In the genomic region with DNA sequence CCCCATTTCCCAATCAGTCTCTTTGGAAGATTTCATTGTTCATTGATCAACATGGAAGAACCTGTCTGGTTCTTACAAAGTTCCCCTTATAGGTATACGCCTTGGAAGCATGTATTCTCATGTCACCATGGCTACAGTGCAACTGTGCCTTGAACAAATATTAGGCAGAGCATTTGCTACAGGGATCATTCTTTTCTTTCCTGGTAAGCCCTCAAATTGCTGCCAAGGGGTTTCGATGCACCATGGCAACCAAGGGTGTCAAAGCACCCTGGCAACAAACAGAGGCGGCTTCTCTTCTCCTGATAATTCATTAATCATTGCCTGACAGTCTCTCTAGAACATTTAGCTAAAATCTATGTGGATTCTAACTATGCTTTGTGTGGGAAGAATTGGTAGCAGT, we compare ENCODE assay signal across 12 mouse cellular contexts. TPM values are rescaled to one million over a fixed set of nuclear protein-coding genes. Genes with fewer than 3 reads are reported as not detected.
DNase-seq lines count a peak whose midpoint lies in the region; ATAC-seq and TF ChIP-seq lines count a peak whose summit lies in the region.
"Had no signal": no experiment of that assay in that cellular context is flagged by ENCODE, and none has a peak within 500 bp of the region (broad histone marks: within the 10 kb centered on the region; RNA-seq: fewer than 3 reads in every experiment).

No protein-coding gene starts in this region.

- no peaks in the 10 kb centered on the region for H3K36me3 ChIP-seq in lung, postnatal 0 days (ENCODE audit: insufficient read depth, low read length)
- H3K36me3 ChIP-seq in hindbrain, embryonic 14.5 days (replicated peaks; ENCODE audit: control insufficient read depth, insufficient read depth) = no peaks in the 10 kb centered on the region
- no peaks in the 10 kb centered on the region for H3K36me3 ChIP-seq in midbrain, embryonic 12.5 days
- no peaks in the 10 kb centered on the region for H3K36me3 ChIP-seq in stomach, postnatal 0 days (ENCODE audit: control insufficient read depth, insufficient read depth, low read length)
- H3K36me3 ChIP-seq: liver, embryonic 12.5 days had no signal

- H3K9ac ChIP-seq in lung, postnatal 0 days (replicated peaks; ENCODE audit: low read depth) = no peak overlapping the region
- H3K9ac ChIP-seq in hindbrain, embryonic 14.5 days = no peak overlapping the region
- no peak overlapping the region for H3K9ac ChIP-seq in midbrain, embryonic 12.5 days (replicated peaks)
- no peak overlapping the region for H3K9ac ChIP-seq in stomach, postnatal 0 days (ENCODE audit: low read length)
- H3K9ac ChIP-seq: liver, embryonic 12.5 days had no signal

- DNase-seq in lung, postnatal 36 days = peak; percentile 6
- DNase-seq in lung, postnatal 0 days (ENCODE audit: low spot score) = no peak
- peak; percentile 76 for DNase-seq in hindbrain, embryonic 14.5 days (ENCODE audit: low spot score)
- DNase-seq in stomach, postnatal 0 days (ENCODE audit: low spot score) = peak; percentile 50
- DNase-seq in spleen, adult 18-20 months = no peak
- no peak for DNase-seq in Muller cell, postnatal 12 days (ENCODE audit: inconsistent ontology term)
- DNase-seq in heart, postnatal 14 days = no peak
- DNase-seq: adrenal gland, postnatal 36 days had no signal

- no peaks in the 10 kb centered on the region for H3K4me1 ChIP-seq in lung, postnatal 0 days (ENCODE audit: insufficient read depth, low read depth, low read length)
- H3K4me1 ChIP-seq in hindbrain, embryonic 14.5 days (replicated peaks; ENCODE audit: control insufficient read depth, insufficient read depth, low read length) = peaks cover 5% of the 10 kb centered on the region; the same call in 1 of the 2 replicates
- peaks cover 7% of the 10 kb centered on the region; the same call in 1 of the 2 replicates for H3K4me1 ChIP-seq in midbrain, embryonic 12.5 days
- H3K4me1 ChIP-seq in stomach, postnatal 0 days (replicated peaks; ENCODE audit: control insufficient read depth, insufficient read depth) = no peaks in the 10 kb centered on the region
- H3K4me1 ChIP-seq: liver, embryonic 12.5 days had no signal

- WGBS in lung, postnatal 0 days = 25% methylated on average over 3 of the region's 3 CpGs
- 6% methylated on average over 3 of the region's 3 CpGs for WGBS in hindbrain, embryonic 14.5 days
- WGBS in midbrain, embryonic 12.5 days = 8% methylated on average over 3 of the region's 3 CpGs
- WGBS in stomach, postnatal 0 days = 26% methylated on average over 3 of the region's 3 CpGs

- H3K9me3 ChIP-seq in lung, postnatal 0 days (ENCODE audit: low read length) = no peaks in the 10 kb centered on the region
- no peaks in the 10 kb centered on the region for H3K9me3 ChIP-seq in hindbrain, embryonic 14.5 days (ENCODE audit: control insufficient read depth, low read length)
- no peaks in the 10 kb centered on the region for H3K9me3 ChIP-seq in midbrain, embryonic 12.5 days
- no peaks in the 10 kb centered on the region for H3K9me3 ChIP-seq in stomach, postnatal 0 days (ENCODE audit: control insufficient read depth, low read length)
- H3K9me3 ChIP-seq: liver, embryonic 12.5 days had no signal

- no peak overlapping the region for H3K27ac ChIP-seq in lung, postnatal 0 days (ENCODE audit: low read length)
- peak overlapping the region; percentile 71 for H3K27ac ChIP-seq in hindbrain, embryonic 14.5 days
- peak overlapping the region; percentile 27; the same call in 1 of the 2 replicates for H3K27ac ChIP-seq in midbrain, embryonic 12.5 days (replicated peaks)
- no peak overlapping the region for H3K27ac ChIP-seq in stomach, postnatal 0 days (replicated peaks)
- H3K27ac ChIP-seq: liver, embryonic 12.5 days had no signal

- no peak overlapping the region for H3K4me3 ChIP-seq in lung, postnatal 0 days (ENCODE audit: low read depth, low read length)
- H3K4me3 ChIP-seq in hindbrain, embryonic 14.5 days (replicated peaks; ENCODE audit: low read length) = no peak overlapping the region
- no peak overlapping the region for H3K4me3 ChIP-seq in midbrain, embryonic 12.5 days
- no peak overlapping the region for H3K4me3 ChIP-seq in stomach, postnatal 0 days (ENCODE audit: low read depth, low read length)
- H3K4me3 ChIP-seq: liver, embryonic 12.5 days had no signal

- TF ChIP-seq CTCF in lung, postnatal 0 days (IDR thresholded peaks at IDR 0.05) = no peak
- no peak for TF ChIP-seq CTCF in stomach, postnatal 0 days (IDR thresholded peaks at IDR 0.05; ENCODE audit: low read depth)

- H3K4me2 ChIP-seq in lung, postnatal 0 days (replicated peaks; ENCODE audit: low read depth, low read length) = no peak overlapping the region
- H3K4me2 ChIP-seq in hindbrain, embryonic 14.5 days (replicated peaks) = no peak overlapping the region
- H3K4me2 ChIP-seq in midbrain, embryonic 12.5 days (replicated peaks) = no peak overlapping the region
- H3K4me2 ChIP-seq in stomach, postnatal 0 days (replicated peaks; ENCODE audit: low read depth) = no peak overlapping the region
- H3K4me2 ChIP-seq: liver, embryonic 12.5 days had no signal

- intact Hi-C loops in heart, postnatal 14 days (cut with DNase I) = loop anchor here (1.0 kb wide), 1 partner anchor 8 kb away; no protein-coding TSS in a partner anchor

- ATAC-seq in lung, postnatal 0 days = no peak
- ATAC-seq in hindbrain, embryonic 14.5 days (ENCODE audit: low FRiP score) = peak; percentile 91
- peak; percentile 94 for ATAC-seq in midbrain, embryonic 12.5 days (ENCODE audit: low FRiP score, low read depth)
- peak; percentile 80; the same call in 1 of the 2 replicates for ATAC-seq in stomach, postnatal 0 days (ENCODE audit: low FRiP score, low TSS enrichment)
- ATAC-seq: liver, embryonic 12.5 days had no signal

- TF ChIP-seq EP300 in lung, postnatal 0 days (IDR thresholded peaks at IDR 0.05) = no peak
- TF ChIP-seq EP300 in stomach, postnatal 0 days (optimal IDR thresholded peaks at IDR 0.05) = no peak

- no peaks in the 10 kb centered on the region for H3K27me3 ChIP-seq in lung, postnatal 0 days (replicated peaks; ENCODE audit: insufficient read depth, low read length)
- H3K27me3 ChIP-seq in hindbrain, embryonic 14.5 days (ENCODE audit: control insufficient read depth, insufficient read depth, low read length) = no peaks in the 10 kb centered on the region
- peaks cover 51% of the 10 kb centered on the region for H3K27me3 ChIP-seq in midbrain, embryonic 12.5 days
- H3K27me3 ChIP-seq in stomach, postnatal 0 days (ENCODE audit: control insufficient read depth, insufficient read depth, low read length) = no peaks in the 10 kb centered on the region
- H3K27me3 ChIP-seq: liver, embryonic 12.5 days had no signal

RNA-seq across cellular contexts. Expression of a gene that starts 28.3 kb away (rescaled TPM):
- polyA plus RNA-seq in lung, postnatal 0 days (2015; fragmentation: Nextera tagmentation; extraction: Ambion mirVana) = 92.6 and 95.3 TPM in 2 replicates
- 35.3 and 35.9 TPM in 2 replicates for polyA plus RNA-seq in hindbrain, embryonic 14.5 days (2014; fragmentation: Nextera tagmentation; extraction: Ambion mirVana)
- 8.3 and 10.1 TPM in 2 replicates for polyA plus RNA-seq in midbrain, embryonic 12.5 days (2016; fragmentation: Nextera tagmentation; extraction: Ambion mirVana)
- 65.1 and 67.5 TPM in 2 replicates for polyA plus RNA-seq in stomach, postnatal 0 days (2015; fragmentation: Nextera tagmentation; extraction: Ambion mirVana)
- 10 to 100 TPM; 50.3 to 54.0 TPM for total RNA-seq in heart, postnatal 14 days (2021)

RNA-seq across cellular contexts. Expression of a gene that starts 37.8 kb away (rescaled TPM):
- 8.6 and 12.9 TPM in 2 replicates for polyA plus RNA-seq in lung, postnatal 0 days (2015; fragmentation: Nextera tagmentation; extraction: Ambion mirVana)
- polyA plus RNA-seq in hindbrain, embryonic 14.5 days (2014; fragmentation: Nextera tagmentation; extraction: Ambion mirVana) = 2,236 and 2,340 TPM in 2 replicates
- polyA plus RNA-seq in midbrain, embryonic 12.5 days (2016; fragmentation: Nextera tagmentation; extraction: Ambion mirVana) = 1,010 and 1,136 TPM in 2 replicates
- 31.2 and 36.9 TPM in 2 replicates for polyA plus RNA-seq in stomach, postnatal 0 days (2015; fragmentation: Nextera tagmentation; extraction: Ambion mirVana)
- total RNA-seq in heart, postnatal 14 days (2021) = 1 to 10 TPM; 1.9 to 2.9 TPM
- total RNA-seq: hematopoietic stem cell, adult 5-6 weeks; neutrophil, adult 5-6 weeks had no signal

Comparison
In these comparisons a context has a peak if more than half of its experiments do, and no peak if none do; other contexts are left out.
1. DNase-seq: peak in lung, postnatal 36 days (single experiment), hindbrain, embryonic 14.5 days (single experiment) and stomach, postnatal 0 days (single experiment); none in lung, postnatal 0 days (single experiment), spleen, adult 18-20 months (0 of 2), Muller cell, postnatal 12 days (single experiment) and heart, postnatal 14 days (0 of 2).
2. H3K27ac ChIP-seq: peak in hindbrain, embryonic 14.5 days (single experiment) and midbrain, embryonic 12.5 days (single experiment); none in lung, postnatal 0 days (single experiment) and stomach, postnatal 0 days (single experiment).
3. RNA of a gene that starts 37.8 kb away (polyA plus RNA-seq): 2,236 to 2,340 TPM in hindbrain, embryonic 14.5 days and 1,010 to 1,136 TPM in midbrain, embryonic 12.5 days; 31.2 to 36.9 TPM in stomach, postnatal 0 days and 8.6 to 12.9 TPM in lung, postnatal 0 days; every median in the first group is over 10 times any median in the second.